Mouse (Mus musculus) liver, embryonic 14.5 days (tissue): ENCODE results near the gene Exosc3. TPM values are rescaled to one million over a fixed set of nuclear protein-coding genes. Genes with fewer than 3 reads are reported as not detected.

ENCODE experiments used
- ATAC-seq: fragments of 200-750 bp; cut with Nextera tagmentation; 2 replicates; pipeline ENCODE4 v1.8.0; 2017; ENCODE audit warnings: moderate number of reproducible peaks, mild to moderate bottlenecking, moderate library complexity; ENCODE audit not compliant: insufficient read depth
- DNase-seq, 3 experiments: peaks; one replicate each; pipeline ENCODE4 v3.0.0-alpha.2; 2012 to 2013; ENCODE audit warnings: low read depth in 3 of 3, low spot score in 3 of 3
- H3K27ac ChIP-seq: fragments of 300-500 bp; sonication (generic); 2 replicates; pipeline ENCODE4 v1.5.1; 2014; ENCODE audit warnings: moderate library complexity, mild to moderate bottlenecking, control low read depth, inconsistent platforms
- H3K27me3 ChIP-seq: fragments of 300-500 bp; sonication (generic); 2 replicates; pipeline ENCODE4 v1.6.1; 2014; ENCODE audit warnings: mild to moderate bottlenecking, low read length, moderate library complexity; ENCODE audit not compliant: control insufficient read depth, insufficient read depth
- H3K36me3 ChIP-seq: fragments of 300-500 bp; sonication (generic); replicated peaks from 2 replicates; pipeline ENCODE4 v1.6.1; 2014; ENCODE audit warnings: low read depth; ENCODE audit not compliant: control insufficient read depth, insufficient read depth
- H3K4me1 ChIP-seq, 2 experiments: fragments of 200-500 bp in 1 of 2; fragments of 300-500 bp in 1 of 2; sonication (generic) in 1 of 2; replicated peaks; 2 replicates each; pipeline ENCODE4 v1.6.1; 2012 to 2014; ENCODE audit warnings: antibody characterized with exemption in 1 of 2, inconsistent platforms in 1 of 2, low read length in 1 of 2; ENCODE audit not compliant: control insufficient read depth in 2 of 2, insufficient read depth in 2 of 2
- H3K4me2 ChIP-seq: fragments of 300-500 bp; sonication (generic); 2 replicates; pipeline ENCODE4 v1.6.1; 2014; ENCODE audit warnings: low read depth, mild to moderate bottlenecking, control low read depth, moderate library complexity
- H3K4me3 ChIP-seq, 2 experiments: fragments of 200-500 bp in 1 of 2; fragments of 300-500 bp in 1 of 2; sonication (generic) in 1 of 2; 2 replicates each; pipeline ENCODE4 v1.5.1; 2012 to 2014; ENCODE audit warnings: low read depth in 2 of 2, low read length in 2 of 2, mild to moderate bottlenecking in 2 of 2, control low read depth in 1 of 2, inconsistent platforms in 1 of 2, moderate library complexity in 1 of 2; ENCODE audit not compliant: insufficient read depth in 1 of 2
- H3K9ac ChIP-seq: fragments of 300-500 bp; sonication (generic); replicated peaks from 2 replicates; pipeline ENCODE4 v1.6.1; 2014; ENCODE audit warnings: mild to moderate bottlenecking, control low read depth, moderate library complexity
- H3K9me3 ChIP-seq: fragments of 300-500 bp; sonication (generic); 2 replicates; pipeline ENCODE4 v1.6.1; 2016; ENCODE audit warnings: low read length, mixed read lengths; ENCODE audit not compliant: control insufficient read depth
- CTCF ChIP-seq: IDR thresholded peaks from 2 replicates; pipeline ENCODE4 v1.5.1; 2016; ENCODE audit warnings: antibody characterized with exemption, low read depth, control low read depth
- EP300 ChIP-seq: IDR thresholded peaks from 2 replicates; pipeline ENCODE4 v1.6.1; 2016; ENCODE audit warnings: antibody characterized with exemption, low read depth
- WGBS: fragments of 180-500 bp; shearing (Covaris S2); extraction: QIAGEN DNeasy Blood & Tissue Kit; methylation state at CpG from one replicate; pipeline ENCODE4 v1.1.7; 2014; ENCODE audit not compliant: insufficient replicate concordance; 5-methylcytosine and 5-hydroxymethylcytosine counted together
- polyA plus RNA-seq, 2 experiments: library from polyadenylated mRNA; depleted of rRNA in 1 of 2; stranded (reverse) in 1 of 2; unstranded in 1 of 2; fragments of >200 nt; fragmentation: Nextera tagmentation in 1 of 2; extraction: Ambion mirVana in 1 of 2; gene quantifications; 2 replicates each; pipeline versions ENCODE4 v1.2.1 to v1.2.3; 2012 to 2014

The Exosc3 gene
- polyA plus RNA-seq, 2 experiments = 31.6 to 57.2 TPM

DNA sequence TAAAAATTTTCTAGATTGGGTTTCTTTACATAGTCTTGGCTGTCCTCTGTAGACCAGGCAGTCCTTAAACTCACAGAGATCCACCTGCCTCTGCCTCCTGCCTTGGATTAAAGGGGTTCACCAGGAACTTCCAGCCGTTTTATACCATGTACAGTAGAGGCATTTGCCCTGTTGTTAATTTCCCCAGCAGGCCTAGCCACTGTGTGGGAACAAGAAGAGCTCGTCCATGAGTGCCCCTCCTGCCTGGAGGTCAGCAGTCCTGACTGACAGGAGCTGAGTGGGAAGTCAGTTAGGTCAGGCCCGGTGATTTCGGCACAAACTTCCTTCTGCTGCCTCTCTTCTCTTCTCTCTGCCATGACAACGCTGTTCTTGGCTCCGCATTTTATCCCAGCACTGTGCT lies 33.9 kb downstream of the Exosc3 start:
- WGBS = 65% methylated on average over 6 of the region's 6 CpGs
- Histone ChIP-seq H3K9ac (no peak overlapping the region), H3K4me3 (no peak overlapping the region), H3K36me3 (no peaks in the 10 kb centered on the region; the same call in 1 of the 2 replicates), H3K4me2 (no peak overlapping the region), H3K9me3 (no peaks in the 10 kb centered on the region), H3K4me1 (no peaks in the 10 kb centered on the region), H3K27me3 (no peaks in the 10 kb centered on the region), H3K27ac (no peak overlapping the region)
- DNase-seq (no peak), ATAC-seq (no peak)
- TF ChIP-seq EP300 = no peak
- no peak for TF ChIP-seq CTCF

DNA sequence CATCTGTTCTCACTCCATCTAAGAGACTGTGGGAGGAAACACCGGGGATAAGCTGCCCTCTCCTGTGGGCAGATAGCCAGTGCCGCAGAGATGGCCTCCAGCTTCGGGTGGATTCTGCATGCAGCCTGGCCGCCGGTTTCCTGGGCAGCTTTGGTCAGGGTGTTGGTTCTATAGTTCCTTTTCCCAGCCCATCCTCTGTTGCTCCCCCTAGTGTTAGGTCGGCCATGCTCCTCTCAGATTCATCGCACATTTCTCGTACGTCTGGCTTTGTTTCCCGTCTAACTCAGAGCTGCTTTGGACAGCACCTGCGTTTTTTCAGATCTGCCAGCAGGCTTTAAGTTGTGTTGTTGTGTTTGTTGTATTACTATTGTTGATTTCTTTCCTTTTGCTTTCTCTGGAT lies 34.5 kb downstream of the Exosc3 start:
- H3K4me2 ChIP-seq = no peak overlapping the region
- ATAC-seq (no peak), DNase-seq (no peak)
- no peaks in the 10 kb centered on the region; the same call in 1 of the 2 replicates for H3K36me3 ChIP-seq
- H3K27ac ChIP-seq = no peak overlapping the region
- H3K9ac ChIP-seq = no peak overlapping the region
- no peaks in the 10 kb centered on the region for H3K9me3 ChIP-seq
- TF ChIP-seq EP300 = no peak
- TF ChIP-seq CTCF = peak; percentile 78
- no peaks in the 10 kb centered on the region for H3K27me3 ChIP-seq
- WGBS = 38% methylated on average over 11 of the region's 11 CpGs
- no peaks in the 10 kb centered on the region for H3K4me1 ChIP-seq
- H3K4me3 ChIP-seq = no peak overlapping the region

DNA sequence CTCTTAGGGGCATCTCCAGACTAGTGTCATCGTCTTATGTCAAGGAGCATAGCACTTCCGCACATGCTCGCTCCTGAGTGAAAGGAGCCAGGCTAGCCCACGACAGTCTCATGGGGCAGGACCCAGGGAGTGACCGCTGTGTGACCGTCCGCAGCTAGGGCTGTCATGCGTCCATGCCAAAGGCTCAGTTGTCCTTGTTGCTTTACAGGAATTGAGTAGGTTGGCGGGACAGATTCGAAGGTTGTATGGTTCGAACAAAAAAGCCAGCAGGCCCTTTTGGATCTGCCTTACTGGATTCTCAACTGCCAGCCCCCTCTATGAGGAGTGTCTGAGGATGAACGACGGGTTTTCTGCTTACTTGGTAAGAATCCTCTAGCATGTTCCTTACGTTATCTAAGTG lies 37.0 kb downstream of the Exosc3 start:
- Histone ChIP-seq H3K4me2 (no peak overlapping the region), H3K4me1 (no peaks in the 10 kb centered on the region), H3K4me3 (no peak overlapping the region), H3K36me3 (no peaks in the 10 kb centered on the region; the same call in 1 of the 2 replicates), H3K9me3 (no peaks in the 10 kb centered on the region), H3K27me3 (no peaks in the 10 kb centered on the region), H3K9ac (no peak overlapping the region), H3K27ac (no peak overlapping the region)
- ATAC-seq (no peak), DNase-seq (no peak)
- 83% methylated on average over 14 of the region's 14 CpGs for WGBS
- TF ChIP-seq CTCF = no peak
- no peak for TF ChIP-seq EP300

DNA sequence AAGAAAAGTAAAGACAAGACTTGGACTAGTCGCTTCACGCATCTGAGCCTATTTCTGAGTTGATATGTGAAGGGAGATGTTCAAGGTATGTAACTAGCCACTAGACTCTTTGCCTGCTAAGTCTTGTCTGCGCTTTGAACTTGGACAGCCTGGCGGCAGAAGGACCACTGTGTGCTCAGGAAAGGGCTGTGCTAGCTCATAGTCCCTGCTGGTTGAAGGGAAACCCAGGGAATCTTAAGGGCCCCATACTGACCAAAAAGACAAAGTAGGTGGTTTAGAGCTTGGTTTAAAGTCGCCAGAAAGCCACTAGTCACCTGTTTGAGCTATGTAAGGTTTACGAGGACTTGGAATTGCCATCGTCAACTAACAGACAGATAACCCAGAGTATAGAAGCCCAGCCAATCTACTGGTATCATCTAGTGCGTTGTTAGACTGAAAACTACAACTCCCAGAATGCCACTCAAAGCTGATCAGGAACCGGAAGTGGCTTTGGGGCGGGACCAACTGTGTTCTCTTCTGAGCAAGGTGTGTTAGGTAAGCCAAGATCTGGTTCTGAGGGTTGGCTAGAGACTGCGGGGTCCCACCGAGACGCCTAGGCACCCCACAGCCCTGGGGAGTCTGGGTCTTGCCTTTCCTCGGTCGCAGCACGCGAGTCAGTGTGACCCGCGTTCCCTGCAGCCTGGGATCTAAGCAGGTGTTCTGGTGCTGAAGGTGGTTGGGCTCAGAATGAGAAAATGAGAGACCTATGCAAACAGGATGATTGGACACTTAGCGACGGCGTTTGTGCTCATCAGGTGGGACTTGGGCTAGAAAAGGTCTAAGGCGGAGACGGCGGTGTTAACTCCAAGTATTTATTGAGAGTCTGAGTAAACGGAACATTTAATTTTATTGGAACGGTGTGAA lies 45.6 kb downstream of the Exosc3 start, which contains the start of gene Trmt10b:
Gene Trmt10b (plus strand): TSS at position 466 of the 903 bp plus-strand sequence.
- Histone ChIP-seq H3K9me3 (no peaks in the 10 kb centered on the region), H3K4me2 (peak within 1 kb of the TSS; percentile 82), H3K27ac (no peak within 1 kb of the TSS), H3K27me3 (no peaks in the 10 kb centered on the region), H3K9ac (peak within 1 kb of the TSS; percentile 75), H3K4me1 (peaks cover 0 to 6% of the 10 kb centered on the region in 2 experiments; a peak in 2 of 4 replicates), H3K36me3 (no peaks in the 10 kb centered on the region), H3K4me3 (peak within 1 kb of the TSS; percentile 81 to 88)
- no peak for TF ChIP-seq EP300
- TF ChIP-seq CTCF = no peak
- DNase-seq (peak; percentile 61 to 74 (median 74)), ATAC-seq (peak; percentile 80)
- 14% methylated on average over 27 of the region's 27 CpGs for WGBS

DNA sequence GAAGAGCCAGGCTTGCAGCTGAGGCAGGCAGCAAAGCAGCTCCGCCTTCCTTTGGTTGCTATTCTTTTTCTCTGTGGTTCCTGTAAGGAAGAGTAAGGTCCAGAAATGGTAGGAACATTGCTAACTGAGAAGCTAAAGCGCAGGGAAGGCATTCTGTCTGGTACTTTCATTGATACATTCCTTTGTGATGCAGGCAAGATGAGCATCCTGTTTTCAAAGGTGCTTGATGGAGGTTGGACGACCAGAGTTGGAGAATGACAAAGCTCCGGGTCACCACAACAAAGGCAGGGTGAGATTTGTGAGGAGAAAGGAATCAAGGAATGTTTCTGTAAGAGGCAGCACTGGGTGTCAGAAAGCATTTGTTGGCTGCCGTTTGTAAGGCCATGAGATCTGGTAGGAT lies 54.6 kb downstream of the Exosc3 start:
- TF ChIP-seq CTCF = no peak
- no peak for TF ChIP-seq EP300
- H3K9ac ChIP-seq = no peak overlapping the region
- no peak overlapping the region for H3K4me2 ChIP-seq
- WGBS = 52% methylated on average over 5 of the region's 5 CpGs
- H3K4me3 ChIP-seq = no peak overlapping the region
- H3K4me1 ChIP-seq = no peaks in the 10 kb centered on the region
- no peaks in the 10 kb centered on the region for H3K9me3 ChIP-seq
- ATAC-seq (no peak), DNase-seq (no peak)
- no peaks in the 10 kb centered on the region; the same call in 1 of the 2 replicates for H3K27me3 ChIP-seq
- H3K27ac ChIP-seq = no peak overlapping the region
- no peaks in the 10 kb centered on the region for H3K36me3 ChIP-seq
